Mouse (Mus musculus) heart, adult 9 months (tissue): ENCODE measurements around the gene Slc13a1.

Experiments used
- DNase-seq, 2 experiments: peaks; one replicate each; pipeline ENCODE4 v3.0.0; 2022; ENCODE audit warnings: low spot score in 2 of 2

Slc13a1 gene

DNA sequence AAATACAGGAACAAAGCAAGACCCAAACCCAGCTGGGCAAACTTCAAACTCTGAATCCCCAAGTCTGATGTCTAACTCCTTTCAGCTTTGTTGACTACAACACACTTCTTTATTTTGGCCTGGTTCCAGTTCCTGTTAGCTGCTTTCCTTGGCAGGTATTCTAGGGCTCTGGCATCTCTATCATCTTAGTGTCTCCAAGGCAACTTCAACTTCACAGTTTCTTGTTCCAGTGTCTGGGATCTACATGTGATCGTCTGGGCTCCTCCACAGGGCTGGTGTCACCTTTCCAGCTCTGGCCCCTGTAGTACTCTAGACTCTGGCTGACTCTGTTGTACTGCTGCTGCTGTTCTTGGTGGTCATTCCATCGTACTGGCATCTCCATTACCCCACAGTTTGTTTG, 91.8 kb downstream of the Slc13a1 start:
- DNase-seq: peak in 1 of 2 experiments; percentile 1

DNA sequence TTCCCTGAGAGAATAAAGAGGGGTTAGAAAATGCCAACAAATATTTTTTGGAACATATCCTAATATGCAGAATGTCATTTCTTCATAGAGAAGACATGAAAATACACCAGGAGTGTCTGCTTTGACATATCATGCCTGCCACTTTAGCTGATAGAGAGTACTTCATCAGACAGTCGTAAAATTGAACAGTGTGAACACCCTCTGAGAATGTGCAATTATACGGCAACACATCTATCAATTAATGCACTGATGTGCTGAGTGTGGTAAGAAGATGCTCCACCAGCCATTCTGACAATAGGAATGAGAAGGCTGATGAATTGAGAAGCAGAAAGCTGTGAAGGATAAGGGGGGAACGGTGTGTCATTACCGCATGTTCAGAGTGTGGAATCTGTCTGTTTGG, 95.1 kb downstream of the Slc13a1 start:
- no peak for DNase-seq

DNA sequence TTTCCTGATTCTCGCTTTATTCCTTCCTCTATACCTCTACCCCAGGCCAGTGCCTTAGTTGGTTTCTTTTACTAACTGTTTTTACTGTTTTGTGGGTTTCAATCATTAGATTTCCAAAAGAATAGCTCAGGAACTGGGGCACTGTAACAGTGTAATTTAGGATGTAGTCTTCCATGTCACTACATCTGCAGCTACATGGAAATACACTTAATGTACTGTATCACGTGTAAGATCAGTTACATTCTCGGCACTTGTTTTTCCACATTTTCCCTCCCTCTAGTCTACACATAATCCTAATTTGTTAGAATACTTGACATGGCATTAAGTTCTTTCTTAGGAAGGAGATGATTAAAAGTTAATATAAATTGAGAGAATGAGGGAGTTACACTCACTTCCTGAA, 108.1 kb downstream of the Slc13a1 start:
- no peak for DNase-seq

DNA sequence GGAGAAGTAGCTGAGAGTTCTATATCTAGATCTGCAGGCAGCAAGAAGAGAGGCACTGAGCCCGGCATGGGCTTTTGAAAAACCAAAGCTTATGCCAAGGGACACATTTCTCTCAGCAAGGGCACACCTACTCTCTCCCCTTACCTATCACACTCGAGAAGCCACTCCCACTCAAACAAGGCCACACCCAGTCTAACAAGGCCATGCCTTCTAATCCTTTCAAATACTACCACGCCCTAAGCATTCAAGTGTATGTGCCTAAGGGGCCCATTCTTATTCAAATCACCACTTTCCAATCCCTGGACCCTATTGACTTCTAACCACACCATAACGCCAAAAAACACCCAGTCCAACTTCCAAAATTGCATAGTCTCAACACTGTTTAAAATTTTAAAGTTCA, 112.8 kb downstream of the Slc13a1 start:
- no peak for DNase-seq

DNA sequence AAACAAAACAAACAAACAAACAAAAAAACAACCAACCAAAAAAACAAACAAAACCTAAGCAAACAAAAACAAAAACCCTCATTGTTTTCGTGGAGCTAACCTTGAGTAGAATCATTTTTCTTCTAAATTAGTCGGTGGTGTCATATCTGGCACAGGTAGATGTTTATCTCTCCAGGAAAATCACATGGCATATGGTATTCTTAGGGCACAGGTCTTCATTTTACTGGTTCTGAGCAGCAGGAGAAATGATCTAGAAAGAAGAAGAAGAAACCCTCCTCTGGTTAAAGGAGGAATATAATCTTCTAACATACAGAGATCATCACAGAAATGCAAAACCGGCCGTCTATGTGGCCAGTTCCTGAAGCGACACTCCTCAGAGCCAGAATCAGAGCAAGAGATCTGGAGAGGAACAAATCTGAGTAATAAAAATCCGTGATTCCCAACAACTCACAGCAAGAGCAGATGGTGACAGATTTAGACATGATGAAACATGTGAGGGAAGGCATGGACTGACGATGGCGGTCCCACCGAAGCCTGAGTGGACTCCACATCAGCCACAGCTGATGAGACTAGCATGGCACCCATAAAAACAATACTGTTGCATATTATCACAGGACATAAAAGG, 113.7 kb downstream of the Slc13a1 start:
- no peak for DNase-seq

DNA sequence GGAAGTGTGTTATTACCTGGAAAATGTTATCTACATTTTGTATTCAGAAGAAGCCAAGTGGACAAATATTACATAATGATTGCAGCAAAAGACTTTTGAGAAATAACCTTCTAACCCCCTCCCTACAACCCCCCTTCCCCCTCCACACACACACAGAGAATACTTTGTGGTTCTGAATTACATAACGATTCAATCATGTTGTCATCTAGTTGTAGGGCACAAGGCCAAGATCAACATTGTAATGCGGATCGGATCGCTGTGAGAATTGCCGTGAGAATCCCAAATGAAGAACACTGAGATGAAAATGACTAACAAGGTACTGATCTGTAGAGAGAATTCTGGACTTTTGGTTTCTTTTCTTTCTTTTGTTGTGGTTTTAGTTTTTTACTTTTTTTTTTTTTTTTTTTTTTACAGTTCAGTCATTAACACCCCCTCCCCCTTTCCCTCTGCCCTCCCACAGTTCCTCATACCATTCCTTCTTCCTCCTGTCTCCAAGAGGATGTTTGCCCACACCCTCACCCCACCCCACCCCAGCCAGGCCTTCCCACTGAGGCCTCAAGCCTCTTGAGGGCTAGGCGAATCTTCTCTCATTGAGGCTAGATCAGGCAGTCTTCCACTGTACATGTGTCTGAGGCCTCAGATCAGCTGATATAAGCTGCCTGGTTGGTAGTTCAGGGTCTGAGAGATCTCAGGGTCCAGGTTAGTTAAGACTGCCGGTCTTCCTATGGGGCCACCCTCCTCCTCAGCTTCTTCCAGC, 120.7 kb downstream of the Slc13a1 start:
- peak; percentile 4 to 6 for DNase-seq

DNA sequence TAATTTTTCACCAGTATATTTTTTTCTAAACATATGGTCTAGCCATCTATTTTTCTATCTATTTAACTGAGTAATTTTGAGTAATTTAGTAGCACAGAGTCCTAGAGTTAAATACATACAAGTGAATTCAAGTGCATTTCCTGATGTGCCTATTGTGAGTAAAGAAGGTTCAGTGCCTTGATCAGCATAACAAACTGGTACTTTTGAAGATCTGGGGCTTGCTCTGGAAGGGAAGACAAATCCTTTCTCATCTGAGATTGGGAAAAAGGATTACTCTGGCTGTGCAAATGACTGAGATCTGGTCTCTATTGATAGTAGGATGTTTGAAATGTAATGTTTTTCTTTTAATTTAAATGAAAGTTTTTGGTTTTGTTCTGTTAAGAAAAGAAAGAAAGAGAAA, 124.4 kb downstream of the Slc13a1 start:
- DNase-seq: no peak
